Mouse (Mus musculus): Measurements from ENCODE around the gene Ube2h. TPM values are rescaled to one million over a fixed set of nuclear protein-coding genes. Genes with fewer than 3 reads are reported as not detected.
A peak's percentile ranks its signal among the peaks of the same experiment; 100 is the strongest.

Gene Ube2h
- polyA plus RNA-seq, 1 experiment, result 77.8 TPM

- DNase-seq (ENCODE audit: low read depth), result no peak
- TF ChIP-seq CTCF (IDR thresholded peaks at IDR 0.05; ENCODE audit: borderline replicate concordance, extremely low read depth, insufficient read depth, insufficient read length) (no peak), POLR2A (IDR thresholded peaks at IDR 0.05; ENCODE audit: borderline replicate concordance, extremely low read depth, insufficient read depth, insufficient read length, poor library complexity, severe bottlenecking) (no peak)
Measured at GRCm38 (mm10) chr6:30292579-30292978, 11.8 kb downstream of the Ube2h start.

- TF ChIP-seq CTCF (IDR thresholded peaks at IDR 0.05; ENCODE audit: borderline replicate concordance, extremely low read depth, insufficient read depth, insufficient read length) (no peak), POLR2A (IDR thresholded peaks at IDR 0.05; ENCODE audit: borderline replicate concordance, extremely low read depth, insufficient read depth, insufficient read length, poor library complexity, severe bottlenecking) (no peak)
- no peak for DNase-seq (ENCODE audit: low read depth)
Measured at GRCm38 (mm10) chr6:30287958-30288357, 16.4 kb downstream of the Ube2h start.

DNA sequence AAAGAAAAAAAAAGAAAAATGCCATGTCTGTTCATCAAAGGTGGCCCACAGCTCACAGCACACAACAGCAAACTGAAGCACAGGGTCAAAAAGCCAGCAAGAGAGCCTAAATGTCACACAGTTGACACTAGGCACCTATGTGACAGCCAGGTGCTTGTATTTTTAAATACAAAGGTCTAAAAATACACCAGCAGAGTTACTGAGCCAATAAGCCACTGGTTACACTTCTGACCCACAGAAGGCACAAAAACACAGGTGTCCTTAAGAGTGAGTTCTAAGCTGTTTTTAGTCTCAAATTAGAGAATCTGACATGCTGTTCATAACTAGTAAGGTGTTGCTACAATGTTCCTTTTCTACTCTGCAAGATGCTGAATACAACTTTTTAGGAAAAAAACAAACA, 17.7 kb downstream of the Ube2h start:
- TF ChIP-seq CTCF (IDR thresholded peaks at IDR 0.05; ENCODE audit: borderline replicate concordance, extremely low read depth, insufficient read depth, insufficient read length) (no peak), POLR2A (IDR thresholded peaks at IDR 0.05; ENCODE audit: borderline replicate concordance, extremely low read depth, insufficient read depth, insufficient read length, poor library complexity, severe bottlenecking) (no peak)
- DNase-seq (ENCODE audit: low read depth), result no peak

- DNase-seq (ENCODE audit: low read depth), result no peak
- TF ChIP-seq CTCF (IDR thresholded peaks at IDR 0.05; ENCODE audit: borderline replicate concordance, extremely low read depth, insufficient read depth, insufficient read length), result no peak
- TF ChIP-seq POLR2A (IDR thresholded peaks at IDR 0.05; ENCODE audit: borderline replicate concordance, extremely low read depth, insufficient read depth, insufficient read length, poor library complexity, severe bottlenecking), result no peak
Measured at GRCm38 (mm10) chr6:30284177-30284576, 20.2 kb downstream of the Ube2h start.

DNA sequence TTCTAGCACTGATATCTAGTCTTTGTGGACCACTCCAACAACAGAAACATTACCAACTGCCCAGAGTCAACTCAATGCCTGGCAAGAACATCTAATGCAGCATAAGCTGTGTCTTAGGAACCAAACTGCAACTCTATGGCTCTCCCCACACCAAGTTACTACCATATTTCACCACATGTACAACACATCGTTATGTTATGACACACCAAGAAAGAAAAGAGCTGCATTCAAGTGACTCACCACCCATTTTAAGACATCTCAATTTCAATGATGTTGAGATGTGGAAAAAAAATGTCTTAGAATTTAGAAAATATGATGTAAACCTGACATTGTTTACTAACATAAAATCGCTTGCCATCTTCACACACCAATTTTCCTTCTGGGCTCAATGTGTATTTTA, 22.0 kb downstream of the Ube2h start:
- TF ChIP-seq CTCF (IDR thresholded peaks at IDR 0.05; ENCODE audit: borderline replicate concordance, extremely low read depth, insufficient read depth, insufficient read length), result no peak
- TF ChIP-seq POLR2A (IDR thresholded peaks at IDR 0.05; ENCODE audit: borderline replicate concordance, extremely low read depth, insufficient read depth, insufficient read length, poor library complexity, severe bottlenecking), result no peak
- no peak for DNase-seq (ENCODE audit: low read depth)

- DNase-seq (ENCODE audit: low read depth), result no peak
- peak; percentile 8; the same call in 1 of the 2 replicates for TF ChIP-seq CTCF (IDR thresholded peaks at IDR 0.05; ENCODE audit: borderline replicate concordance, extremely low read depth, insufficient read depth, insufficient read length)
- no peak for TF ChIP-seq POLR2A (IDR thresholded peaks at IDR 0.05; ENCODE audit: borderline replicate concordance, extremely low read depth, insufficient read depth, insufficient read length, poor library complexity, severe bottlenecking)
Measured at GRCm38 (mm10) chr6:30278374-30278773, 26.0 kb downstream of the Ube2h start.

GRCm38 (mm10) chr6:30276882-30277281, 27.5 kb downstream of the Ube2h start:
- TF ChIP-seq CTCF (IDR thresholded peaks at IDR 0.05; ENCODE audit: borderline replicate concordance, extremely low read depth, insufficient read depth, insufficient read length), result no peak
- TF ChIP-seq POLR2A (IDR thresholded peaks at IDR 0.05; ENCODE audit: borderline replicate concordance, extremely low read depth, insufficient read depth, insufficient read length, poor library complexity, severe bottlenecking), result no peak

GRCm38 (mm10) chr6:30276375-30276774, 28.0 kb downstream of the Ube2h start:
- DNase-seq (ENCODE audit: low read depth), result no peak
- TF ChIP-seq CTCF (IDR thresholded peaks at IDR 0.05; ENCODE audit: borderline replicate concordance, extremely low read depth, insufficient read depth, insufficient read length) (no peak), POLR2A (IDR thresholded peaks at IDR 0.05; ENCODE audit: borderline replicate concordance, extremely low read depth, insufficient read depth, insufficient read length, poor library complexity, severe bottlenecking) (no peak)

More at GRCm38 (mm10) chr6:30276882-30277281, 27.5 kb downstream of the Ube2h start:
- DNase-seq (ENCODE audit: low read depth), result no peak

- TF ChIP-seq CTCF (IDR thresholded peaks at IDR 0.05; ENCODE audit: borderline replicate concordance, extremely low read depth, insufficient read depth, insufficient read length), result no peak
- no peak for TF ChIP-seq POLR2A (IDR thresholded peaks at IDR 0.05; ENCODE audit: borderline replicate concordance, extremely low read depth, insufficient read depth, insufficient read length, poor library complexity, severe bottlenecking)
- no peak for DNase-seq (ENCODE audit: low read depth)
Measured at GRCm38 (mm10) chr6:30275159-30275847, 29.0 kb downstream of the Ube2h start.

GRCm38 (mm10) chr6:30272911-30273310, 31.4 kb downstream of the Ube2h start:
- peak; percentile 10 for DNase-seq (ENCODE audit: low read depth)
- TF ChIP-seq CTCF (IDR thresholded peaks at IDR 0.05; ENCODE audit: borderline replicate concordance, extremely low read depth, insufficient read depth, insufficient read length) (no peak), POLR2A (IDR thresholded peaks at IDR 0.05; ENCODE audit: borderline replicate concordance, extremely low read depth, insufficient read depth, insufficient read length, poor library complexity, severe bottlenecking) (no peak)

DNA sequence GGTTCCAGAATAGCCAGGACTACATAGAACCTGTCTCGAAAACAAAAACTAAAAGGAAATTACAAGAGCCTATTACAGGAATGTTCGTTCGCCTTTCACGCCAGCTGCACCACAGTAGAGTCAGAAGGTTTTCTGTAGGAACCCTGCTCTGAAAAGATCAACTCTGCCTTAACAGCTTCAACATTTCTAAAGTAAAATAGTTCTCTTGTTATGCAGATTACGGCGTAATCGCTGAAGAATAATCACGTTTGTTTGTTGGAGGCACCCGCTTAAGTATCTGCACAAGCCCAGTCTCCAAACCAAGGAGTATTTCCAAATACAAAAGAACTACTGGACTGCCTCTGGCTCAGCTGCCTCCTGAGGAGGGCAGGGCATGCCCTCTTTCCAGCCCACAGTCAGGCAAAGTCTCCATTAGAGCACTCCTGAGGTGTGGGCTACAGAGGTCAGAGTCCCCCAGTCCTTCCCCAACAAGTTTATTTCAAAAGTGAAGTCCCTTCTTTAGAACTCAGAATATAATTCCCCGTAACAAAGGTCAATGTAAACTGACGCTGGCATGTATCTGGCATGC, 31.9 kb downstream of the Ube2h start:
- DNase-seq (ENCODE audit: low read depth), result peak; percentile 33
- no peak for TF ChIP-seq CTCF (IDR thresholded peaks at IDR 0.05; ENCODE audit: borderline replicate concordance, extremely low read depth, insufficient read depth, insufficient read length)

GRCm38 (mm10) chr6:30269846-30270245, 34.5 kb downstream of the Ube2h start:
- no peak for DNase-seq (ENCODE audit: low read depth)
- TF ChIP-seq POLR2A (IDR thresholded peaks at IDR 0.05; ENCODE audit: borderline replicate concordance, extremely low read depth, insufficient read depth, insufficient read length, poor library complexity, severe bottlenecking), result no peak
- no peak for TF ChIP-seq CTCF (IDR thresholded peaks at IDR 0.05; ENCODE audit: borderline replicate concordance, extremely low read depth, insufficient read depth, insufficient read length)
